Mouse (Mus musculus): ENCODE data around the gene C1qa. TPM values are rescaled to one million over a fixed set of nuclear protein-coding genes. Genes with fewer than 3 reads are reported as not detected.

The C1qa gene
- polyA plus RNA-seq (2015; fragmentation: Nextera tagmentation; extraction: Ambion mirVana), result 33.2 TPM in 2 replicates

GRCm38 (mm10) chr4:136898637-136899036 lies at the start of gene C1qa:
C1qa (minus strand) TSS chr4:136898803.
- H3K4me1 ChIP-seq, result no peaks in the 10 kb centered on the region
- no peak within 1 kb of the TSS for H3K27ac ChIP-seq
- 62% methylated on average over 9 of the region's 9 CpGs for WGBS
- H3K9me3 ChIP-seq, result no peaks in the 10 kb centered on the region
- H3K4me3 ChIP-seq, result no peak within 1 kb of the TSS
- peaks cover 45% of the 10 kb centered on the region for H3K27me3 ChIP-seq
- ATAC-seq (ENCODE audit: borderline replicate concordance, extremely low read depth, low FRiP score, low TSS enrichment), result no peak
- H3K9ac ChIP-seq, result no peak within 1 kb of the TSS
- H3K4me2 ChIP-seq, result no peak within 1 kb of the TSS
- H3K36me3 ChIP-seq, result no peaks in the 10 kb centered on the region

GRCm38 (mm10) chr4:136945397-136945796 lies 46.8 kb upstream of the C1qa start:
- Histone ChIP-seq H3K9me3 (no peaks in the 10 kb centered on the region), H3K27me3 (peaks cover 91% of the 10 kb centered on the region), H3K27ac (no peak overlapping the region), H3K4me1 (peaks cover 27% of the 10 kb centered on the region), H3K9ac (no peak overlapping the region), H3K36me3 (no peaks in the 10 kb centered on the region), H3K4me2 (no peak overlapping the region), H3K4me3 (no peak overlapping the region)
- 55% methylated on average over 17 of the region's 17 CpGs for WGBS
- ATAC-seq (ENCODE audit: borderline replicate concordance, extremely low read depth, low FRiP score, low TSS enrichment), result no peak

GRCm38 (mm10) chr4:136944558-136945350 lies 46.2 kb upstream of the C1qa start:
- 78% methylated on average over 11 of the region's 11 CpGs for WGBS
- H3K36me3 ChIP-seq, result no peaks in the 10 kb centered on the region
- no peak for ATAC-seq (ENCODE audit: borderline replicate concordance, extremely low read depth, low FRiP score, low TSS enrichment)

GRCm38 (mm10) chr4:136943175-136943574 lies 44.6 kb upstream of the C1qa start:
- Histone ChIP-seq H3K4me2 (no peak overlapping the region), H3K36me3 (no peaks in the 10 kb centered on the region), H3K9ac (no peak overlapping the region; the same call in 1 of the 2 replicates), H3K27ac (no peak overlapping the region), H3K9me3 (no peaks in the 10 kb centered on the region), H3K27me3 (peaks cover 96% of the 10 kb centered on the region), H3K4me3 (no peak overlapping the region), H3K4me1 (peaks cover 13% of the 10 kb centered on the region)
- no peak for ATAC-seq (ENCODE audit: borderline replicate concordance, extremely low read depth, low FRiP score, low TSS enrichment)
- 8% methylated on average over 13 of the region's 13 CpGs for WGBS

More at GRCm38 (mm10) chr4:136944558-136945350, 46.2 kb upstream of the C1qa start:
- peaks cover 20% of the 10 kb centered on the region for H3K4me1 ChIP-seq
- H3K9me3 ChIP-seq, result no peaks in the 10 kb centered on the region
- H3K4me2 ChIP-seq, result no peak overlapping the region
- no peak overlapping the region for H3K4me3 ChIP-seq
- H3K9ac ChIP-seq, result no peak overlapping the region
- peaks cover 91% of the 10 kb centered on the region for H3K27me3 ChIP-seq
- no peak overlapping the region for H3K27ac ChIP-seq

GRCm38 (mm10) chr4:136942761-136943160 lies 44.2 kb upstream of the C1qa start:
- 17% methylated on average over 18 of the region's 18 CpGs for WGBS

GRCm38 (mm10) chr4:136937935-136938334 lies 39.3 kb upstream of the C1qa start:
- WGBS, result 80% methylated on average over 5 of the region's 5 CpGs
- no peak overlapping the region for H3K4me2 ChIP-seq
- H3K4me3 ChIP-seq, result no peak overlapping the region
- no peak overlapping the region for H3K9ac ChIP-seq
- no peaks in the 10 kb centered on the region for H3K9me3 ChIP-seq
- no peak for ATAC-seq (ENCODE audit: borderline replicate concordance, extremely low read depth, low FRiP score, low TSS enrichment)
- H3K27ac ChIP-seq, result no peak overlapping the region
- H3K27me3 ChIP-seq, result peaks cover 77% of the 10 kb centered on the region
- no peaks in the 10 kb centered on the region for H3K36me3 ChIP-seq
- peaks cover 16% of the 10 kb centered on the region for H3K4me1 ChIP-seq

More at GRCm38 (mm10) chr4:136942761-136943160, 44.2 kb upstream of the C1qa start:
- Histone ChIP-seq H3K4me2 (no peak overlapping the region), H3K4me1 (peaks cover 13% of the 10 kb centered on the region), H3K36me3 (no peaks in the 10 kb centered on the region), H3K4me3 (no peak overlapping the region), H3K9me3 (no peaks in the 10 kb centered on the region), H3K27ac (no peak overlapping the region), H3K9ac (no peak overlapping the region; the same call in 1 of the 2 replicates), H3K27me3 (peaks cover 96% of the 10 kb centered on the region)
- ATAC-seq (ENCODE audit: borderline replicate concordance, extremely low read depth, low FRiP score, low TSS enrichment), result peak; percentile 76

- H3K4me1 ChIP-seq, result peaks cover 10% of the 10 kb centered on the region; the same call in 1 of the 2 replicates
- H3K9me3 ChIP-seq, result no peaks in the 10 kb centered on the region
- whole genome bisulfite sequencing, result 60% methylated on average over 4 of the region's 4 CpGs
- H3K4me2 ChIP-seq, result no peak overlapping the region
- no peaks in the 10 kb centered on the region for H3K36me3 ChIP-seq
- H3K4me3 ChIP-seq, result no peak overlapping the region
- ATAC-seq (ENCODE audit: borderline replicate concordance, extremely low read depth, low FRiP score, low TSS enrichment), result no peak
- H3K9ac ChIP-seq, result no peak overlapping the region
- no peak overlapping the region for H3K27ac ChIP-seq
- H3K27me3 ChIP-seq, result peaks cover 77% of the 10 kb centered on the region
These were observed 38.7 kb upstream of the C1qa start for GRCm38 (mm10) chr4:136937344-136937743.

GRCm38 (mm10) chr4:136934746-136935613 lies 36.4 kb upstream of the C1qa start:
- Histone ChIP-seq H3K36me3 (no peaks in the 10 kb centered on the region), H3K4me1 (peaks cover 8% of the 10 kb centered on the region; the same call in 1 of the 2 replicates), H3K9me3 (no peaks in the 10 kb centered on the region), H3K4me3 (no peak overlapping the region), H3K27me3 (peaks cover 75% of the 10 kb centered on the region), H3K27ac (no peak overlapping the region), H3K4me2 (no peak overlapping the region), H3K9ac (no peak overlapping the region)
- 40% methylated on average over 18 of the region's 18 CpGs for WGBS
- peak; percentile 69; the same call in 1 of the 2 replicates for ATAC-seq (ENCODE audit: borderline replicate concordance, extremely low read depth, low FRiP score, low TSS enrichment)

GRCm38 (mm10) chr4:136930474-136930873 lies 31.9 kb upstream of the C1qa start:
- peaks cover 8% of the 10 kb centered on the region; the same call in 1 of the 2 replicates for H3K4me1 ChIP-seq
- no peak for ATAC-seq (ENCODE audit: borderline replicate concordance, extremely low read depth, low FRiP score, low TSS enrichment)
- no peak overlapping the region for H3K4me3 ChIP-seq
- no peak overlapping the region for H3K4me2 ChIP-seq
- WGBS, result 61% methylated on average over 8 of the region's 8 CpGs
- peaks cover 82% of the 10 kb centered on the region for H3K27me3 ChIP-seq
- no peaks in the 10 kb centered on the region for H3K36me3 ChIP-seq
- H3K27ac ChIP-seq, result no peak overlapping the region
- H3K9ac ChIP-seq, result no peak overlapping the region
- no peaks in the 10 kb centered on the region for H3K9me3 ChIP-seq

- WGBS, result 8% methylated on average over 5 of the region's 5 CpGs
These were observed 30.3 kb upstream of the C1qa start for GRCm38 (mm10) chr4:136928928-136929327.

GRCm38 (mm10) chr4:136925804-136926203 lies 27.2 kb upstream of the C1qa start:
- ATAC-seq (ENCODE audit: borderline replicate concordance, extremely low read depth, low FRiP score, low TSS enrichment), result no peak
- peaks cover 64% of the 10 kb centered on the region for H3K27me3 ChIP-seq

More at GRCm38 (mm10) chr4:136928928-136929327, 30.3 kb upstream of the C1qa start:
- no peaks in the 10 kb centered on the region for H3K36me3 ChIP-seq
- ATAC-seq (ENCODE audit: borderline replicate concordance, extremely low read depth, low FRiP score, low TSS enrichment), result no peak
- no peaks in the 10 kb centered on the region for H3K4me1 ChIP-seq
- H3K9me3 ChIP-seq, result no peaks in the 10 kb centered on the region
- no peak overlapping the region for H3K9ac ChIP-seq
- H3K4me3 ChIP-seq, result no peak overlapping the region
- no peak overlapping the region for H3K4me2 ChIP-seq
- H3K27me3 ChIP-seq, result peaks cover 85% of the 10 kb centered on the region
- no peak overlapping the region for H3K27ac ChIP-seq

More at GRCm38 (mm10) chr4:136925804-136926203, 27.2 kb upstream of the C1qa start:
- no peak overlapping the region for H3K4me3 ChIP-seq
- no peak overlapping the region for H3K9ac ChIP-seq
- no peak overlapping the region for H3K27ac ChIP-seq
- no peaks in the 10 kb centered on the region for H3K4me1 ChIP-seq
- H3K9me3 ChIP-seq, result no peaks in the 10 kb centered on the region
- no peak overlapping the region for H3K4me2 ChIP-seq
- H3K36me3 ChIP-seq, result no peaks in the 10 kb centered on the region
- 15% methylated on average over 15 of the region's 15 CpGs for WGBS

Measured in lung, embryonic 15.5 days (tissue).